Mouse (Mus musculus): ENCODE results near the gene Pcbp2.

DNA sequence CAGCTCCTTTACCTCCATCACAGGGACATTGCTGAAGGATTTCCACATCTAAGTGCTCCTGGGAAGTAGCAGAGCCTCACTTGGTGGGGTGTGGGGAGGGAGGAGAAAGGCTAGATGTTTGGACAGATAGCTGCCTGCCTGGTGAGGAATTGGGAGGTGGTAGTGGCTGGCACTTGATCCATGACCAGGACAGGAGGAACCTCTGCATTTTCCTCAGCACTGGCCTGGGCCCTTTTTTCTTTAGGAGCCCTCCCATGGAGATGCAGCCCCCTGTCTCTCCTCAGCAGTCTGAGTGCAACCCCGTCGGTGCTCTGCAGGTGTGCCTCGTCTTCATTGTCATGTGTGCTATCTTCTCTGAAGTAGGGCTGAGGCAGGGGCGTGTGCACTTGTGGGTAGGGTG, 51.1 kb downstream of the Pcbp2 start:
- no peak for TF ChIP-seq POLR2A (IDR thresholded peaks at IDR 0.05; ENCODE audit: borderline replicate concordance, insufficient read depth, low read length)
- TF ChIP-seq CTCF (IDR thresholded peaks at IDR 0.05; ENCODE audit: borderline replicate concordance, insufficient read depth, low read depth, low read length): no peak
